Mouse (Mus musculus): Measurements from ENCODE around the gene Isca1. TPM values are rescaled to one million over a fixed set of nuclear protein-coding genes. Genes with fewer than 3 reads are reported as not detected.
A peak's percentile ranks its signal among the peaks of the same experiment; 100 is the strongest.

Gene Isca1
- polyA plus RNA-seq, 1 experiment from 2014 or later, result 140 TPM

DNA sequence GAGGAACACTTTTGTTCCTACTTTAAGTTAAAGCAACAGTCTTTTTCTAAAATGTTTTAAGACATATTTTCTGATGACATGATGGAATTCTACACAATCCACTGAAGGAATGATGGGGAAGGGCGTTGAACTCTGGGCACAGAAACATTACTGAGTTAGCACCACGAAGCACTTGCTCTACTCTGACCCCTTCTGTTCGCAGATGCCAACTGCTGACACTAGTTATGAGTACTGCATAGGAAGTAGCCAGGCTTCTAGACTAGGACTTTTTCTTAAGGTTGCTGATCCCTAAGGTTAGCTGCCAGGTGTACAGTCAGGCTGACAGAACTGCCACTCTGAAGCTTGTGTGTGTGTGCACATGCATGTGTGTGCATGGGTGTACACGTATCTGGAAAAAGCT lies 9.6 kb upstream of the Isca1 start:
- WGBS, result 82% methylated on average over 4 of the region's 4 CpGs
- H3K27ac ChIP-seq, result no peak overlapping the region
- no peaks in the 10 kb centered on the region for H3K27me3 ChIP-seq
- H3K4me1 ChIP-seq, result no peaks in the 10 kb centered on the region
- H3K36me3 ChIP-seq, result peaks cover 86% of the 10 kb centered on the region
- ATAC-seq (ENCODE audit: borderline replicate concordance, extremely low read depth, low FRiP score, low TSS enrichment), result no peak
- H3K4me2 ChIP-seq, result no peak overlapping the region
- H3K9me3 ChIP-seq, result no peaks in the 10 kb centered on the region
- no peak overlapping the region for H3K9ac ChIP-seq
- no peak overlapping the region for H3K4me3 ChIP-seq

DNA sequence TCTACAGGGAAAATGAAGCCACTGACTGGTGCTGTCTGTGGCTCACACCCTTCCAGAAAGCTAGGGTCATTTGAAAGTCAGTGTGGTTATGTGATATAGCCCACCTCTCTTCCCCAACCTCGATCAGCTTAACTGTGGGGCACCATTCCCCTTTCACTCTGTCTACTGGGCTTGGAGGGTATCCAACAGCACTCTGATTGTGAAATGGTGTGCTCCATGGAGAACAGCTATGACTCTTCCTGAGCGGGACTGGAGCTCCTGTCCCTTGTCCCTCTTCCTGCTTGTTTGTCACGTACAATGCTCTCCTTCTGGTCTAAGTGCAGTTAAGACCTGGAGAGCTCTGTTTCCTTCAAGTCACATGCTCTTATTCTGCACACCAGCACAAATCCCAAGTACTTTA lies 5.6 kb upstream of the Isca1 start:
- H3K27ac ChIP-seq, result peak overlapping the region; percentile 63
- H3K36me3 ChIP-seq, result peaks cover 60% of the 10 kb centered on the region
- no peak overlapping the region for H3K9ac ChIP-seq
- ATAC-seq (ENCODE audit: borderline replicate concordance, extremely low read depth, low FRiP score, low TSS enrichment), result peak; percentile 43
- H3K9me3 ChIP-seq, result no peaks in the 10 kb centered on the region
- no peak overlapping the region for H3K4me2 ChIP-seq
- H3K4me1 ChIP-seq, result peaks cover 15% of the 10 kb centered on the region
- no peak overlapping the region for H3K4me3 ChIP-seq
- 54% methylated on average over 3 of the region's 3 CpGs for WGBS
- no peaks in the 10 kb centered on the region for H3K27me3 ChIP-seq

DNA sequence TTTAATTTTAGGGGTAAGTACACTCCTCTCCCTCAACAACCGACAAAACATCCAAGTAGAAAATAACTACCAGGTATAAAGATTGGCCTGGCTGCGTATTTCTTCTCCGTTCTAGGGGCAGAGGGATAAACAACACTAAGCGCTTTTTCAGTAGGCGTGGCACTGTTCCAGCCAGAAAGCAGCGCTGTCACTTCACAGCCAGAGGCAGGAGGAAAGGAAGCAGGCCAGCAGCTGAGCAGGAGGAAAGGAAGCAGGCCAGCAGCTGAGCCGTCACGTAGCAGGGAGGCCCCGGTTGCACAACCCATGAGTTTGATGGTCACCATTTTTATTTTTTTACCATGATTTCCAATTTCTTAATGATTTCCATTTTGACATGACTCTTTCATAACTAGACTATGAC lies 1.6 kb upstream of the Isca1 start:
- Histone ChIP-seq H3K9me3 (no peaks in the 10 kb centered on the region), H3K27ac (peak overlapping the region; percentile 97), H3K36me3 (peaks cover 24% of the 10 kb centered on the region), H3K9ac (peak overlapping the region; percentile 29; the same call in 1 of the 2 replicates), H3K4me2 (peak overlapping the region; percentile 79; the same call in 1 of the 2 replicates), H3K27me3 (no peaks in the 10 kb centered on the region), H3K4me1 (peaks cover 38% of the 10 kb centered on the region), H3K4me3 (no peak overlapping the region)
- 24% methylated on average over 9 of the region's 9 CpGs for WGBS
- peak; percentile 47 for ATAC-seq (ENCODE audit: borderline replicate concordance, extremely low read depth, low FRiP score, low TSS enrichment)

DNA sequence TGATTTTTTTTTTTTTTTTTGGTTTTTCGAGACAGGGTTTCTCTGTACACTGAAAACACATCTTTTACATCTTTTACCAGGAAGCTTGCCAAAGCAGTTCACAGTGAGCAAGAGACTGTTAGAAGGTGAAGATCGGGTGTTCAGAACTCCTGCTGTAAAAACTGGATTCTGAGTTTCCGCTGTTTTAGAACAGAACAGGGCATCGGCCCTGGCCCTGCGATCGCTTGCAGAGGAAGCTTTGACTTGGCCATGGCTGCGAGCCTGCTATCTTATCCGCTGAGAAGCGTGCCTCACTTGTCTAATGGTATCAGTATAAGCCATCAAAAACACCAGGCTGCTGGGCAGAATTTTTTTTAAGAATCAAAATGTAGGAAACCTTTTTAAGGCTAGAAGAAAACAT lies 1.2 kb upstream of the Isca1 start:
- H3K9ac ChIP-seq, result peak overlapping the region; percentile 29; the same call in 1 of the 2 replicates
- peaks cover 42% of the 10 kb centered on the region for H3K4me1 ChIP-seq
- 34% methylated on average over 9 of the region's 9 CpGs for WGBS

DNA sequence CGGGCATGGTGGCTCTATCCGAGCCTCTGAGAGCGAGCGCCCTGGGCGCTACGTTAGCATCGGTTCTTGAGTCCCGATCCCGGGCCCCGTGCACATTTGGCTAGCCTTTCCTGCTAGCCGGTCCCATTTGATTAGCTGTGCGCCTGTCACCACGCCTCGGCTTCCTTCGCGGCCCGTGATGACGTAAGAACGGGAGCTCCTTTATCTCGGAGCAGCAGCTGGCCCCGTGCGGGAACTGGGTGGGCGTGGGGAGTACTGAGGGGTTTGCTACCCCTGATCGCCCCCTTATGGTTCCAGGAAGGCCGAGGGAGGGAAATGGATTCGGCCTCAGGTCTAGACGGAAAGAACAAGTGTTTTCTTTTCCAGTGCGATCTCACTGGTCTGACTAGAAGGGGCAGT lies 553 bp upstream of the Isca1 start:
- H3K27ac ChIP-seq, result peak overlapping the region; percentile 97
- peaks cover 16% of the 10 kb centered on the region for H3K36me3 ChIP-seq
- H3K9ac ChIP-seq, result peak overlapping the region; percentile 59
- WGBS, result under 1% methylated on average over 28 of the region's 28 CpGs
- peaks cover 44% of the 10 kb centered on the region for H3K4me1 ChIP-seq
- peak; percentile 72 for ATAC-seq (ENCODE audit: borderline replicate concordance, extremely low read depth, low FRiP score, low TSS enrichment)
- peak overlapping the region; percentile 79 for H3K4me2 ChIP-seq
- H3K9me3 ChIP-seq, result no peaks in the 10 kb centered on the region
- H3K4me3 ChIP-seq, result peak overlapping the region; percentile 81
- H3K27me3 ChIP-seq, result no peaks in the 10 kb centered on the region

More for the DNA sequence above, 1.2 kb upstream of the Isca1 start:
- Histone ChIP-seq H3K9me3 (no peaks in the 10 kb centered on the region), H3K4me2 (peak overlapping the region; percentile 79), H3K36me3 (peaks cover 20% of the 10 kb centered on the region), H3K27ac (peak overlapping the region; percentile 97), H3K4me3 (peak overlapping the region; percentile 81; the same call in 1 of the 2 replicates), H3K27me3 (no peaks in the 10 kb centered on the region)
- no peak for ATAC-seq (ENCODE audit: borderline replicate concordance, extremely low read depth, low FRiP score, low TSS enrichment)

DNA sequence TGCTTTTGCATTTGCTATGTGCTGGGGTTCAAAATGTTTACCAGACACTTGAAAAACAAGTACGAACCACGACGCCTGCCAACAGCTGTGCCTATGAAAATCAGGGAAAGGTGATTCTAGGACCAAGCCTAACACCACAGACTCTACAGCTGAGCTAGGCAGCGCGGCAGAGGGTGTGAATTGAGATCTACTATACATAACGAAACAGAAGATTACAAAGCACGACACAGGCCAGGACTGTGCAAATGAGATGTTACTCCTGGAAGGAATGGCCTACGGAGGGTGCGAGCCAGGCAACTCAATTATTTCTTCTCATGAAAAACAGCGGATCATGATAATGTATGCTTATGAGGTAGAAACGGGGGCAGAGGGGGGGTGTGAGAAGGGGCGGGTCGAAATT lies 1.1 kb downstream of the Isca1 start:
- no peak for ATAC-seq (ENCODE audit: borderline replicate concordance, extremely low read depth, low FRiP score, low TSS enrichment)
- Histone ChIP-seq H3K4me1 (peaks cover 44% of the 10 kb centered on the region), H3K4me2 (peak overlapping the region; percentile 79), H3K27me3 (no peaks in the 10 kb centered on the region), H3K9ac (peak overlapping the region; percentile 73), H3K4me3 (peak overlapping the region; percentile 81), H3K27ac (no peak overlapping the region), H3K9me3 (no peaks in the 10 kb centered on the region), H3K36me3 (peaks cover 10% of the 10 kb centered on the region)
- 17% methylated on average over 13 of the region's 13 CpGs for WGBS

DNA sequence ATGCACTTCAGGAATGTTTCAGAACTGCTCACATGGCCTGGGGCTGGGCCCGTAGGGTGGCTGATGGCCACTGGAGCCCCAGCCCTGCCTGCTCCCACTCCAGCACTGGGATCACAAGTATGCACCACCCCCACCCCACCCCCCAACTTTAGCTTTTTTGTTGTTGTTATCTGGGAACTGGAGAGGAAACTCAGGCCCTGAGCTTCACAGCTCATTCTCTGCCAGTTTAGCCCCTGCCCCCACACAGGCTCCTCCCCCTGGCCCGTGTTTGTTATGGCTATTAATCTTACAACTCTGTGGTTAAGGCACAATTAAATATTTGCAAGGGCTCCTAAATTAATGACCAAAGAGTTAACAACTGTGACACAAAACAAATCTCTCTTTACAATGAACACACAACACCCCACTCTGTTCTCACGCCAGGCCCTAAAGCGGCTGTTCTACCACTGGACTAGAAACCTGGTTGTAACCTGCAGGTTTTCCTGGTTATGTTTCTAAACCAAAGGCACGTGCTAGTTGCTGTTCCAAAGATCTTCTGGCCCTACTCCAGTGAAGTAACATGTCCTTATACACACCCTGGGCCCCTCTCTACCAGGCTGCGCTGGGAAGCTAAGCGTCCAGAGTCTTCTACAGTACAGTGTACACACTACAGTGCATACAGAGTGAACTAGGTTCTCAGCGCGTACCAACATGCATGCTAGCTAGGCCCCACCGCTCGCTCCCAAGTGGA lies 2.7 kb downstream of the Isca1 start:
- no peak for ATAC-seq (ENCODE audit: borderline replicate concordance, extremely low read depth, low FRiP score, low TSS enrichment)
- 49% methylated on average over 11 of the region's 11 CpGs for WGBS
- Histone ChIP-seq H3K27ac (peak overlapping the region; percentile 30), H3K4me3 (peak overlapping the region; percentile 6; the same call in 1 of the 2 replicates), H3K9me3 (no peaks in the 10 kb centered on the region), H3K9ac (peak overlapping the region; percentile 11; the same call in 1 of the 2 replicates), H3K4me1 (peaks cover 42% of the 10 kb centered on the region), H3K27me3 (no peaks in the 10 kb centered on the region), H3K36me3 (peaks cover 10% of the 10 kb centered on the region; the same call in 1 of the 2 replicates), H3K4me2 (peak overlapping the region; percentile 79)

DNA sequence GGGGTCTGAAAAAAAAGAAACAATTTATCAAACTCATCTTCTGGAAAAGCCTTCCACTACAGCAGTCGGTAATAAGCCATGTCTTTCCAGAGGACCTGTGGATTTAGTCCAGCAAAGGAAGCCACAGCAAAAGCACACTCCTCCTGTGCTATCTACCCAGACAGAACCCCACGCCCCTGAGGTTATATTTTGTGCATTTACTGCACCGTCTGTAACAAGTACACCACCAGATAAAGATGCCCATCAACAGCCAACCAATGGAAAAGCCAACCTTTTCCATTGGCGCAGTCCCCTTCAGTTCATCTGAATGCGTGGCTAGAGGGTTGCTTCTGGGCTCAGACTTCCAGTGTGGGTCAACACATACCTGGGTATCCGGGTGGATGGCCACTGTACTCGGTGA lies 6.8 kb downstream of the Isca1 start:
- H3K4me1 ChIP-seq, result peaks cover 21% of the 10 kb centered on the region
- no peak for ATAC-seq (ENCODE audit: borderline replicate concordance, extremely low read depth, low FRiP score, low TSS enrichment)
- no peak overlapping the region for H3K4me2 ChIP-seq
- 82% methylated on average over 7 of the region's 7 CpGs for WGBS
- no peak overlapping the region for H3K4me3 ChIP-seq
- H3K9me3 ChIP-seq, result no peaks in the 10 kb centered on the region
- no peaks in the 10 kb centered on the region for H3K27me3 ChIP-seq
- no peak overlapping the region for H3K27ac ChIP-seq
- H3K9ac ChIP-seq, result no peak overlapping the region
- H3K36me3 ChIP-seq, result peaks cover 37% of the 10 kb centered on the region

DNA sequence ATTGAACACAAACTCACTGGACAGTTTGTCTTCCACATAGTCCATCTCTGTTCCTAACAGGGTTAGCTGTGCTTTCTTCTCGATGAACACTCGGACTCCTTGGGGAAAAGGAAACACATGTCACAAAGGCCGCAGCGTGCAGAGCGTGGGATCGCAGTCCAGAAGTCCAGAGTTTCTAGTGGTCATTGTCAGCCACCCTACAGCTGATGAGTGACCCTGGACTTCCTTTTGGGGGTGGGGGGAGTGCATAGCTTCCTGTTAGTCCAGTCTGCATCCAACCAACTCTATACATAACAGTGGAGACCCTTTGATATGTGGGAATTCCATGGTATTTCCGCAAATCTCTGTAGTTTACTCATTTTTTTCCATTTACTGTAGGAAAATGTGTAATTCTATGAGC lies 12.7 kb downstream of the Isca1 start:
- H3K27me3 ChIP-seq, result no peaks in the 10 kb centered on the region
- no peak overlapping the region for H3K4me3 ChIP-seq
- ATAC-seq (ENCODE audit: borderline replicate concordance, extremely low read depth, low FRiP score, low TSS enrichment), result peak; percentile 40; the same call in 1 of the 2 replicates
- no peaks in the 10 kb centered on the region for H3K9me3 ChIP-seq
- H3K9ac ChIP-seq, result no peak overlapping the region
- H3K4me1 ChIP-seq, result no peaks in the 10 kb centered on the region
- 80% methylated on average over 7 of the region's 7 CpGs for WGBS
- H3K27ac ChIP-seq, result no peak overlapping the region
- H3K4me2 ChIP-seq, result no peak overlapping the region
- peaks cover 43% of the 10 kb centered on the region for H3K36me3 ChIP-seq

DNA sequence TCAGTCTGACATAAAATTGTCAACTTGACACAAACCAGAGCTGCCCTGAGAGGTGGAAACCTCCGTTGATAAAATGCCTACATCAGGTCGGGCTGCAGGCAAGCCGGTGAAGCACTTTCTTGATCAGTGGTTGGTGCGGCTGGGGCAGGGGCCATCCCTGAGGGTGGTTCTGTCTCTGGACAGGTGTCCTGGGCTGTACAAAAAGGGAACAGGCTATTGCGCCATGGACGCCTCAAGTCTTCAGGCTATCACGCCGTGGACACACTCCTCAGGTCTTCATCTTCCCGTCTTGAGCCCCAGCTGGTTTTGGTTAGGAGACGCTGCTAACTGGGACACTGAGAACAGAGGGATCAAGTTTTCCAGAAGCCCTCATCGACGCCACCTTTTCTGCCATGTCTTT lies 19.3 kb downstream of the Isca1 start:
- no peak overlapping the region for H3K4me2 ChIP-seq
- H3K4me1 ChIP-seq, result no peaks in the 10 kb centered on the region
- WGBS, result 83% methylated on average over 12 of the region's 12 CpGs
- no peak overlapping the region for H3K4me3 ChIP-seq
- peaks cover 7% of the 10 kb centered on the region; the same call in 1 of the 2 replicates for H3K36me3 ChIP-seq
- no peaks in the 10 kb centered on the region for H3K9me3 ChIP-seq
- H3K27ac ChIP-seq, result no peak overlapping the region
- H3K27me3 ChIP-seq, result no peaks in the 10 kb centered on the region
- no peak for ATAC-seq (ENCODE audit: borderline replicate concordance, extremely low read depth, low FRiP score, low TSS enrichment)
- H3K9ac ChIP-seq, result no peak overlapping the region

DNA sequence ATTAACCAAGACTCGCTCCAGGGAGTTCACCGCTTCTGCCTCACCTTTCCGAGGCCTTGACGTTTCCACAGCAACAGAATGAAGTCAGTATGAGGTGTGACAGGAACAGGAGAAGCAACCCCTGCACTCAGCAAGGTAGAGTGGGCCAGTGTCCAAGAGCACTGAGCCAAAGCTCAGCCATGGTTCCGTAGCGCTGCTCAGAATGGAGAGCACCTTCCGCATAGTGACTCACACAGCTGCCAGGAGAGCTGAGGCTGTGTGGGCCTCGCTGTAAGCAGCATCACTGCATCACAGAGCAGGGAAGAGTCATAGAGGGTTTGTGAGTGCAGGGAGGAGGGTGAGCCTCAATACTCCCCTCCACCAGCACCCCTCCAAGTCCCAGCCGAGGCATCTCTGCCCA lies 22.9 kb downstream of the Isca1 start, which contains the start of gene 1700014D04Rik:
Gene 1700014D04Rik, minus strand, starts transcription at position 42 of the 400 bp plus-strand sequence.
- no peak within 1 kb of the TSS for H3K4me3 ChIP-seq
- H3K9ac ChIP-seq, result no peak within 1 kb of the TSS
- no peaks in the 10 kb centered on the region for H3K27me3 ChIP-seq
- H3K4me1 ChIP-seq, result no peaks in the 10 kb centered on the region
- ATAC-seq (ENCODE audit: borderline replicate concordance, extremely low read depth, low FRiP score, low TSS enrichment), result no peak
- H3K36me3 ChIP-seq, result no peaks in the 10 kb centered on the region
- no peaks in the 10 kb centered on the region for H3K9me3 ChIP-seq
- H3K4me2 ChIP-seq, result no peak within 1 kb of the TSS
- 80% methylated on average over 9 of the region's 9 CpGs for WGBS
- no peak within 1 kb of the TSS for H3K27ac ChIP-seq

DNA sequence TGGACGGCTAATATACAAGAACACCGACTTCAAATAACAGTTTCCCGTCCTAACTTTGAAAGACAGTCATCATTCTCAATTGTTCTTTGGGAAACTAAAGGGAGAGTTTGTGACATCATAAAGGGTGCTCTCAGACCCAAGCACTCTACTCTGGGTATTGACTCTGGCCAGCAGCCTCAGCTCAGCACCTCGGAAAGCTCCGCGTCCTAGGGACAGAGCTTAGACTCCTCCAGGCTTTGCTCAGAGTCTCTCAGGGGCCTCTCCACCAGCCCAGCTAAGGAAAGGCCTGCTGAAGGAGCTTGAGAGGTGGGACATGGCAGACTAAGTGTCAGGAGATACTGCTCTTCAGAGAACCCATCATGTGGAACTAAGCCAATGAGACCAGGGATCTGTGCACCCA lies 23.4 kb downstream of the Isca1 start:
- Histone ChIP-seq H3K27ac (no peak overlapping the region), H3K27me3 (no peaks in the 10 kb centered on the region), H3K9me3 (no peaks in the 10 kb centered on the region), H3K9ac (no peak overlapping the region), H3K4me2 (no peak overlapping the region), H3K36me3 (no peaks in the 10 kb centered on the region), H3K4me3 (no peak overlapping the region), H3K4me1 (no peaks in the 10 kb centered on the region)
- 68% methylated on average over 5 of the region's 6 CpGs for WGBS
- no peak for ATAC-seq (ENCODE audit: borderline replicate concordance, extremely low read depth, low FRiP score, low TSS enrichment)

Data from lung, embryonic 15.5 days (tissue).